Mouse (Mus musculus) cerebellum, postnatal 36 days (tissue): ENCODE data around the gene Ntng2.

Source experiments
- DNase-seq, 2 experiments: peaks; one replicate each; pipeline ENCODE4 v3.0.0; 2021 to 2022; ENCODE audit warnings: mixed read lengths in 2 of 2

Gene Ntng2

DNA sequence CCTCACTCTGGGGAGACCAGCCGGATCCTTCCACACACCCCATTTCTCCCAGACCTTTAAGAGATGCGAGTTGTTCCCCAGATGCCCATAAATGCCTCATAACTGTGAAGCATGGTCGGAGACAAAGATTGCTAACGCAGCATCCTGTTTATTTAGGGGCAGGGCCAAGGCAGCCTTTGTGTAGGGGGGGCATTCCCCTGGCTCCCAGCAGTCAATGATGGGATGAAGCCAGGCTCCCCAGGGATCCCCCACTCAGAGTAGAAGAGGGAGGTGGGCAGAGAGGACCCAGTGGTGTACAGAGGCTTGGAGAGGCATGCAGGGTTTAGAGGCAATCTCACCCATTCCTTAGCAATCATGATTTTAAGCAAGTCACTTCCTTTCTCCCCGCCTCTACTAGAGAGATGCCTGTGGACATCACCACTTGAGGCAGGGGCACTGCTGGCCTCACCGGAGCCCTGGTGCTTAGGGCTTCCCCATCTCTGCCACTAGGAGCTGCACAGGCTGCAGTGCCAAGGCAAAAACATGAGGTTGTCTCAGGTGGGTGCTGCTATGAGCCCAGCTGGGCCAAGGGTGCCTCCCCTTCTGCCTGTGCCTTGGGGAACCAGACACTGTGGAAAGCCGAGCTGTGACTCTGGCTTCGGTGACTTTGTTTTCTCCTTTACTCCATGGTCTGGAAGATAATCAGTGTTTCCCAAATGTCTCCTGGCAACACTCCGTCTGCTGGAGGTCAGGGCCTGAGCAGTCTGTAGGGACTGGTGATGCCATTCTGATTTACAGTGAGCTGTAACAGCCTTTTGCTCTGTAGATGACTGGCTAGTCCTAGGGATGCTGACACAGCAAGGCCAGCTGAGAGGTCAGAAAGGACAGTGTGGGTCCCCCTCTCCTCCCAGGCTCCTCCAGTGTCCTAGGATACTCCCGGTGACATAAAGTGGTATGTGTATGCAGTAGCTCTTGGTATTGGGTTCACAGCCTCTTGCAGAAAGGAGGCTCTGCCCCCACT lies 61.3 kb downstream of the Ntng2 start:
- DNase-seq: no peak

DNA sequence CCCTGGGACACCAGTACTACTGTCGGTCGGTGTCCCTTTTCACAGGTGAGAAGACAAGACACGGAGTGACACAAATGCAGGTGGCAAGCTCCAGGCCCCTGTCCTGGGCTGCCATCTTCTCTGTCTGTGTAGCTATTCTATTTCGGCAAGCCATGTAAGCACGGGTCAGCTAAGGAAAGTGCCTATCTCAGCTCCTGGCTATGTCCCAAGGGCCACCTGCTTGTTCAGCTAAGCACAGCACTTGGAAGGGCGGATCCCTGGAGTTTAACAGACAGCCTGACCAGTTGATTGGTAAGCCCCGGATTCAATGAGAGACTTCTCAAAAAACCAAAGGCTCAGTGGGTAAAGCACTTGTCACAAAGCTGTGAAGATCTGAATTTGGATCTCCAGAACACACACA lies 62.4 kb downstream of the Ntng2 start:
- DNase-seq: no peak

DNA sequence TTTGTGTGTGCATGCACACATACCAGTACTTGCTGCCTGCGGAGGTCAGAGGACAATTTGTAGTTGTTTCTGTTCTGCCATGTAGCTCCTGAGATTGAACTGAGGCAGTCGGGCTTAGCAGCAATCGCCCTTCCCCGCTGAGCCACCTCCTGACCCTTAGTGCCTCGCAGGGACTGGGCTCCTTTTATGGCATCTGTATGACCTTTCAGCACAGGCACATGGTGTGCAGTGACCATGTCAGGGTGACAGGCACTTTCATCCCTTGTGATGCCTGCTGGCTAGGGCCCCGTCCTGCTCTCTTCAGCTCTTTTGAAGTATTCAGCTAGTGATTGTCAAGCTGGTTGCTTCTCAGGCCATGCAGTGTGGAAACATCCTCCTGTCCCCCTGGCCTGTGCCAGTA lies 66.6 kb downstream of the Ntng2 start:
- no peak for DNase-seq

DNA sequence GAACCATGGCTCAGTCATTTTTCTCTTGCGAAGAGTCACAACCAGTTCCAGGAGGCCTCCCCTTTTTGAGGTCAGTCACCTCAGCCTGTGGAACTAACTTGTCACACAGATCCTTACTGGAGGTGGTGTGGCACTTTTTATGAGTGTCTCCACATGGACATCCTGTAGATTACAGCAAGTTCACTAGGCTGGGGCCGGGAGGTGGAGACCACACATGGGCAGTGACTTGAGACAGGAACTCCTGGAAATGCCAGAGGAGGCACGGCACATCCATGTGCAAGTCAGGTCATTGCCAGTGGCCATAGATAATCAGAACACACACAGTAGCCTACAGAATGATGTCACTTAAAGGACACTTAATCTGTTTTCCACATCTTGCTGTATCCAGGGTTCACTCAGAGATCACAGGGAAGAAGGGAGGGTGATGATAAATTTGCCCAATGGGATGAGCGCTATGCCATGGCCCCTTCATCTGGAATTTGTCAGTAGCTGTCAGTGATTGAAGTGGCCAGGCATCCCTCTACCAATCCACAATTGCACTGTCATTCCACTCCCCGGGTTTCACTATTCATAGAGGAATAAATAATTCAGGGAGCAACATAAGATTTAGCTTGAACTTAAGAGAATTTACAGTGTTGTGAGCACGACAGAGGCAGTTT lies 69.4 kb downstream of the Ntng2 start:
- no peak for DNase-seq

DNA sequence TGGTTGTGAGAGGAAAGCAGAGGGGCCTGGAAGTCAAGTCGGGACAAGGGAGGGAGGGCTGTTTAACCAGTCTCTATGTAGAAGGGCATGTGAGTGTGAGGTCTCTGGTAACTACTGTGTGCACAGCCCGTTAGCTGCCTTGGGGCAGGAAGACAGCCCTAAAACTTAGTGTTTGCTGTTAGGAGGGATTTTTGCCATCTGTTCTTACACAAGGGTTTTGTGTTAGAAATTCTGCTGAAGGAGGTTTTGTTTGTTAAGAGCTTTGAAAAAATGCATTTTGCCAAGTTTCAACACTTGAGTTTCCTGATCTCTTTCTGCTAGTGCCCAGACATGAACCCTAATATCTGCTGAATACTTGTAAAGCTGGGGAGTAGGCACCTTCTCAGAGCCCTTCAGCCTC lies 71.7 kb downstream of the Ntng2 start:
- DNase-seq: no peak

DNA sequence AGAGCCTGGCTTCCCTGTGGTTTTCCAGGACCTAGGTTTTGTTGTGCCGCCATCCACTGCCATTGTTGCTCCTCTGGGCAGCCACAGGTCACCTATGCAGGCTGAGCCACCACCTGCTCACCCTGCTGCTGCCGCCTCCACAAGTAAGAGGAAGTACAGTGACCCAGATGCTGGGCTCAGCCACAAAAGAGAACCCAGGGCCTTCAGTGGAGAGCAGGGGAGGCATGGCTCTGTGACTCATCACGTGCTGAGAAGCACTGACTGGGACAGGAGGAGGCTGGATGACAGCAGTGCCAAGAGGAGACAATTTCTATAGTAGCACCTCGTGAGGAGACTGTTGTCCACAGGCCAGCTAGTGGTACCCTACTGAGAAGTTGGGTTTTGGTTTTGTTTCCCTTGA lies 73.0 kb downstream of the Ntng2 start:
- no peak for DNase-seq

DNA sequence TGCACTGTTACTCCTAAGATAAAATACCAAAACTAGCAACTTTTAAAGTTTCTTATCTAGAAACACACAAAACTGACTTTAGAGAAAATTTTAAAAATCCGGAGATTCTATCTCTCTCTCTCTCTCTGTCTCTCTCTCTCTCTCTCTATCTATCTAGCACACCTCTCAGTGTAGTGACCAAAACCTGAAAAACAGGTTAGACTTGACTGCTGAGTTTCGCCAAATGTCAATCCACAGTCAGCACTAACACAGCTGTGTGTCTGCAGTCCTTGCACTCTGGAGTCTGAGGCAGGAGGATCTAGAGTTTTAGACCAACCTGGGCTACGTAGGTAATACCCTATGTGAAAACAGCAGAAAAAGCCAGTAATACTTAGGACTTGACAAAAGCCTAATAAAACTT lies 77.9 kb downstream of the Ntng2 start:
- no peak for DNase-seq

DNA sequence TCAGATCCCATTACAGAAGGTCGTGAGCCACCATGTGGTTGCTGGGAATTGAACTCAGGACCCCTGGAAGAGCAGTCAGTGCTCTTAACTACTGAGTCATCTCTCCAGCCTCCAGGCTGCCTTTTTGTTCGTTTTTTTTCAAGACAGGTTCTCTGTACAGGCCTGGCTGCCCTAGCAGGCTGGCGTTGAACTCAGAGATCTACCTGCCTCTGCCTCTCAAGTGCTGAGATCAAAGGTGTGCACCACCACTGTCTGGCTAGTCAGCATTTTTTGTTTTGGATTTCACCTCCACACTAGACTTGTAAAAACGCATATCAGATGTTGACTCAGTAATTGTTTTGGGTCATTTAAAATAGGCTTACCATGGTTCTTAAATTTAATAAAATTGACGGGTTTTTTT lies 84.7 kb downstream of the Ntng2 start:
- DNase-seq: no peak

DNA sequence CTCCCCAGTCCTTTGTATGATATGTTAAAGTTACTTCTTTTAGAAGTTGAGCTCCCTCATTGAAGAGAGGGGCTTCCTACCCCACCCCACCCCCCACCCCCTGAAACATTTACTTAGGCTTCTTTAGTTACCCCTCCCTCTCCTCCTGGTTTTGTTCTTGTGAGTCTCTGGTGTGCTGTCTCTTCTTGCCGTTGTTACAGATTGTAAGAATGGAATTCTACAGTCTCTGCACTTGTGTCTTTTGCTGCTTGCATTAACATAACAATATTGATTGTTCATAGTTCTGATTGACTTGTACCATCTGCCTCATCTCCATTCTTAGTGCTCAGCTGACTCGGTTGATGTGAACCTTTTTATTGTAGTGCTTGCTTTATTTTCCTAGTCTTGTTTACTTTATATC lies 100.9 kb downstream of the Ntng2 start:
- no peak for DNase-seq
